Mouse (Mus musculus): Measurements from ENCODE around the gene Wwox. TPM values are rescaled to one million over a fixed set of nuclear protein-coding genes. Genes with fewer than 3 reads are reported as not detected.
"Not testable (repeated sequence)": the region's sequence is repeated elsewhere in the genome, so short reads cannot be mapped to it uniquely, and the experiment has no call there.

The Wwox gene
- polyA plus RNA-seq, 1 experiment from 2014 or later = 6.6 TPM

DNA sequence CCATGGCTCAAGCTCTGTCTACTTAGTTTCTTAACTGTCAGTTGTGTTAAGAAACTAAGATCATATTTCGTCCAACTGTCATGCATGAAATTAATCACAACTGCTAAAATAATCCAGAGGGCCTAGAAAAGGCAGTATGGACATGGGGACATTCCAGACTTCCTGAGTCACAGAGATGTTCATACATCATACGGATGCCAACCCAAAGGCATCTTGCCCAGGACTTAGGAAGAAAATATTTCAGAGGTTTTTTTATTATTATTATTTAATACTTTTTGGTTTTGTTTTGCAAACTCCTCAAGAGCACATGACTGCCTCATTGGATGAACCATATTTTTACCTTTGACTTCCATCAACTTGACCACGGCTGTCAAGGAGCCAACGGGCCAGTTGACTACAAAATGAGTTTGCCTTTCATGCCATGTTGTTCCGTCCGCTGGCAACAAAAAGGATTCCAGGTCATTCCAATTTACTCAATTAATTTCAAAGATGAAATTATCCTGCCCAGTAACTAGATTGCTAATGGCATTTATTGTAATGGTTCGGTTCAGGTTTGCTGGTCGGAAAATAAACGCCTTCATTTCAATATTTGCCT lies 367.5 kb downstream of the Wwox start:
- H3K4me3 ChIP-seq (ENCODE audit: inconsistent target) = no peak overlapping the region
- H3K79me2 ChIP-seq (ENCODE audit: inconsistent target) = no peaks in the 10 kb centered on the region
- 97% methylated on average over 9 of the region's 9 CpGs for WGBS (ENCODE audit: missing documents)
- no peaks in the 10 kb centered on the region for H3K36me3 ChIP-seq (ENCODE audit: inconsistent target)
- H3K27ac ChIP-seq = no peak overlapping the region

DNA sequence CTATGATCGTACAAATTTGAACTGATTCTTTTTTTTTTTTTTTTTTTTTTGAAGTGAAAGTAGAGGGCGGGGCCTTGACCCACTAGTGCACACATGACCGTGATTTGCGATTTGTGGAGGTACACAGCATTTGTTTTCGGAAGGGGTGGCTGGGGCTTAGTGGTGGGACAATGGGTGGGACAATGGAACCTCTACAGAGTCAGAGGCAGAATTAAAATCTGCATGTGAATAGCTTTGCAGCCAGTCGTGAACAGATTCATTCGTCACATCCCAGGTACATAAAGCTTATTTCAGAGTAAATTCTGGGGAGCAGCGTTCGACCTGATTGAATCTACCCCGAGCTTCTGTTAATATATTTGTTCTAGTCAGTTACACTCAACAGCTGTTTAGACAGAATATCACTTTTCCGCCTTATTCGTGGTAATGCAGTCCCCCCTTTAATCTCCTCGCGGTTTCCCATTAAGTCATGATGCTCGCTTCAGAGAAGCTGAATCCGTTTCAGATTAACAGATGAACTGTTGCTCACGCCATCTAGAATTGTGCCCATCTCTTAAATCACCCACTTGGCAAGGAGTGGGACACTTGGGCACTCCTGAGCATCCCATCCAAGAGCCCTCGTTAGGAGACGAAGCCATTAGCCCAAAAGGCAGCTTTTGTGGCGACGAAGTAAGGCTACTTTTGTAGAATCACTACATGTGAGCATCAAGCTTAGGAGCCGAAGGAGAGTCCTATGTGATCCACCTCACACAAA lies 368.4 kb downstream of the Wwox start:
- Histone ChIP-seq H3K27ac (no peak overlapping the region), H3K79me2 (ENCODE audit: inconsistent target) (no peaks in the 10 kb centered on the region), H3K36me3 (ENCODE audit: inconsistent target) (no peaks in the 10 kb centered on the region), H3K4me3 (ENCODE audit: inconsistent target) (no peak overlapping the region)
- WGBS (ENCODE audit: missing documents) = 94% methylated on average over 22 of the region's 22 CpGs

DNA sequence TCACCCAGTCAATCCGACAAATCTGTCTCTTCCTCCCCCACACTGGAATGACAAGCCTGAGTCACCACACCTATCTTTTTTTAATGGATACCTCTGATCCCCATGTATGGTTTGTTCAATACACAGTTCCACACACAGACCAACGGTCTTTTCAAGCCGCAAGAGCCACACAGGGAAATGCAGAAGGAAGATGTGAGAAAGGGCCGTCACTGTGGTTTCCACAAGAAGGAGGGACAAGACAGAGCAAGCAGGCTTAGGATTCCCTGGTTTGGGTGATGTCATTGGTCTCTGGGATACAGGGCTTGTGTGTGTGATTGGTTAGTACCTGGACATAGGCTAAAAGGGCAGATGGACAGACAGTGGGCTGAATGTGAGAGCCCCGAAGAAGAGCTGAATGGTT lies 371.0 kb downstream of the Wwox start:
- Histone ChIP-seq H3K27ac (no peak overlapping the region), H3K4me3 (ENCODE audit: inconsistent target) (no peak overlapping the region), H3K36me3 (ENCODE audit: inconsistent target) (no peaks in the 10 kb centered on the region), H3K79me2 (ENCODE audit: inconsistent target) (no peaks in the 10 kb centered on the region)
- WGBS (ENCODE audit: missing documents) = 31% methylated on average over 5 of the region's 5 CpGs

DNA sequence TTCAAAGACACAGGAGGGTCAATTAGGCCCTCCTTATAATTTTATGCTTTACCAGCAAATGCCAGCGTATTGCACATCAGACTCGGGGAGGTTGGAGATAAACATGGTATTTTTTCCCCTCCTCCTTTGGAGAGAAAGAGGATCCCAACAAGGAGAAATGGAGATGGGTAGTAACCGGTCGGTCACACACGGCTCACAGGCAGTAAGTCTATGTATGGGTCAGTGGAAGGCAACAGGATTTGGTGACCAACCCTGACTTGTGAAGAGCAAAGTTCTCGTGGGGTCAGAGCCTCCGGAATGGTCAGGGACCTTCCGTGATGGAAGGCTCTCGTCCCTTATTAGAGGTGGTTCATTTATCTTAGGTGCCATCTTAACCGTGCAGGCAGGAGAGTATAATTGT lies 374.4 kb downstream of the Wwox start:
- H3K4me3 ChIP-seq (ENCODE audit: inconsistent target) = no peak overlapping the region
- H3K79me2 ChIP-seq (ENCODE audit: inconsistent target) = no peaks in the 10 kb centered on the region
- H3K27ac ChIP-seq = no peak overlapping the region
- 88% methylated on average over 10 of the region's 10 CpGs for WGBS (ENCODE audit: missing documents)
- no peaks in the 10 kb centered on the region for H3K36me3 ChIP-seq (ENCODE audit: inconsistent target)

DNA sequence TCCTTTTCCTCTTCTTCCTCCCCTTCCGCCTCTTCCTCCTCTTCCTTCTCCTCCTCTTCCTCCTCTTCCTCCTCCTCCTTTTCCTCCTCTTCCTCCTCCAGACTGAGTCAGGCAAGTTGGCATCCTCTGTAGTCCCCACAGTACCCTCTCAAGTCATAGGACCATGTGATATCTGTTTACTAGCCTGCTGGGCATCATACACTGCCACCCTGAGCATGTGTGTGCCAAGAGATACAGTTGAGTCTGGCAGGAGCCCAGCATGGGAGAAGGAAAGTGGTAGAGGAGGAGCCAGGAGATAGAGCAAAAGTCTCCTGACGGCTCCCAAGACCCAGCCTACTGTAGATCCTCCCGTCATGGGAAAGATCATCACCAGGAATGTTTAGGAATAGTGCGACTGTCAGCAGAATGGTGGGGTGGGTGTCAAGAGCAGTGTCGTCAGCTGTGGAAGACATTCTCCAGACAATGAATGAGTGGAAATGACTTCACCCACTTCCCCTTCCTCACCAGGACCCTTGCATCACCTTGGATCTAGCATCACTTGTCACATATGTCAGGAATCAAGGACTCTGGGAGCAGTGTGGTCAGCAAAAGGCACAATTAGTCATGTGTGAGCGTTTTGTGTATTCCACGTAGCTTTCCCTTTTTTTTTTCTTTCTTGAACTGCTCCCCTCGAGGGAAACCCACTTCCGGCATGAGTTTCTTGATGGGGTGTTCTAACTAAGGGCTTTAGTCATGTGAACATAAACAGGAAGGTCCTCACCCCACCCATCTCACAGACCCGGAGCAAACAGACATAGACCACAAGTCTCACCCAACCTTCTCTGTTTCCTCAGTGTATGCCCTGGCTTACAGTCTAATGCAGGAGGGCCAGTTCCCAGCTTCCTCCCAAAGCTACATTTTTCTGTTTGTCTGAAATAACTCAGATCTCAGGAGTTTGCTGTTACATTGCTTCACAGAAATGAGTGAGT lies 375.6 kb downstream of the Wwox start:
- no peak overlapping the region for H3K27ac ChIP-seq

DNA sequence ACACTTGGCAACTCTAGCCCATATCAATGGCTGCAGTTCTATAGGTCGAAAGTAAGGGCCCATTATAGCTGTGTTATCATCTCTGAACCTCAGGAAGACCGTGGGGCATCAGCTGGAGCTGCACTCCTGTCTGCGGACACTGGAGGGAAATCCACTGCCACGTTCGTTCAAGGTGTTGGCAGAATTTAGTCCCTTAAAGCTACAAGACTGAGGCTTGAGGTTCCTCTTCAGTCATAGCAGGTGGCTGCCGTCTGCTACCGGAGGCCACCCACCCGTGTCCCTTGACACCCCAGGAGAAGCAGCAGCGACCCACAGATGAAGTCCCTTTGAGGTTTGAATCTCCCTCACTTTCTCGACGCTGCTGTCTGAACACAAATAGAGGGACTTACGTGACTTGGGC lies 376.9 kb downstream of the Wwox start:
- Histone ChIP-seq H3K36me3 (ENCODE audit: inconsistent target) (no peaks in the 10 kb centered on the region), H3K4me3 (ENCODE audit: inconsistent target) (no peak overlapping the region), H3K79me2 (ENCODE audit: inconsistent target) (no peaks in the 10 kb centered on the region), H3K27ac (no peak overlapping the region)
- WGBS (ENCODE audit: missing documents) = 53% methylated on average over 12 of the region's 12 CpGs

More for the DNA sequence above, 375.6 kb downstream of the Wwox start:
- 34% methylated on average over 10 of the region's 10 CpGs for WGBS (ENCODE audit: missing documents)
- H3K4me3 ChIP-seq (ENCODE audit: inconsistent target) = no peak overlapping the region
- no peaks in the 10 kb centered on the region for H3K36me3 ChIP-seq (ENCODE audit: inconsistent target)
- H3K79me2 ChIP-seq (ENCODE audit: inconsistent target) = no peaks in the 10 kb centered on the region

DNA sequence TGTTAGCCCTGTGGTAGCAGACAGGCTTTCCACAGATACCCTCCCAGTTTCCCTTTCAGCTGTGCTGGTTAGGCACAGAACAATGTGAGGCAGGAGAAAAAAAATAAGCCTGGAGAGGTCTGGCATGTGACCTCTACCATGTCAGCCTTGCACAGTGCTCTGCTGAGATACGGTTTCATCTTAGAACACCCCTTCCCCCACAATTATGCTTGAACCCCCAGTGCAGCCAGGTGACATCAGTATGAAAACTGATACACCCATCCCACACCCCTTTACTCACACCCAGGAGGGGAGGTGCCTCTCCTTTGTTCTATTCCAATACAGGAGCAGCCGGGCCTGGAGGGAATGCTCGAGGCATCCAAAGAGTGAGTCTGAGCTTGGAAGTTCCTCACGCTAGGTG lies 377.5 kb downstream of the Wwox start:
- Histone ChIP-seq H3K4me3 (ENCODE audit: inconsistent target) (no peak overlapping the region), H3K36me3 (ENCODE audit: inconsistent target) (no peaks in the 10 kb centered on the region), H3K27ac (no peak overlapping the region), H3K79me2 (ENCODE audit: inconsistent target) (no peaks in the 10 kb centered on the region)
- 83% methylated on average over 3 of the region's 4 CpGs for WGBS (ENCODE audit: missing documents)

DNA sequence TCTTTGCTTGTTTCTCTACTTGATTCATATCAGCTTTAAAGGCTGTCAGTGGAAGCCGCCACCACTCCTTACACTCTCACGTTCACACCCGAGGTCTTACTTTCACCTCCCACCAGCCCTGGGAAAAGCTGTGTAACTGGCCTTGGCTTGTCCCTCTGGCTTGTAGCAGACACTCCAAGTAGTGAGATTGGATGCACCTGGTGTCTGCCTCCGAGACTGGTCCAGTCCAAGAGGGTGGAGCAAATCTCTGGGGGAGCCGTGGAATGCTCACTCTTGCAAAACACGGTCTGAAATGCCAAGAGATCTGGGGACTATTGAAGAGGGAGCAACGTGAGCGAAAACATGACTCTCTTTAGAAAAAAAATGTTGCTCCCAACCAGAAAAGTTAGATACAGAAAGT lies 382.1 kb downstream of the Wwox start:
- Histone ChIP-seq H3K79me2 (ENCODE audit: inconsistent target) (no peaks in the 10 kb centered on the region), H3K4me3 (ENCODE audit: inconsistent target) (no peak overlapping the region), H3K27ac (no peak overlapping the region), H3K36me3 (ENCODE audit: inconsistent target) (no peaks in the 10 kb centered on the region)
- 90% methylated on average over 8 of the region's 8 CpGs for WGBS (ENCODE audit: missing documents)

DNA sequence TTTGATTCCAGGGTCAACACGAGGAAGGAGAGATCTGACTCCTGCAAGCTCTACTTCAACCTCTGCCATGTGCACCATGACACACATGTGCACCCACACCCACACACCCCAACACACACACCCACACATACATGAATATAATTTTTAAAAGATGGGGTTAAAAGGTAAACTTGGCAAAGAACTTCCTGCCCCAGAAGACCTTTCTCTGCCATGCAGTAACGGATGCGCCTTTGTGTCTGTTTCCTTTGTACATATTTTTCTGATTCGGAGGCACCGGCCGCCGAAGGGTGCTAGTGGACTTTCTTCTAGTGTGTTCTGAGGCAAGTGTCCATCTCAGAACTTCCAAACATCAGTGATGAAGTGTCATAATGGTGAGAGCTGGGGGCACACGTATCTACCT lies 386.0 kb downstream of the Wwox start:
- Histone ChIP-seq H3K4me3 (ENCODE audit: inconsistent target) (no peak overlapping the region), H3K36me3 (ENCODE audit: inconsistent target) (no peaks in the 10 kb centered on the region), H3K79me2 (ENCODE audit: inconsistent target) (no peaks in the 10 kb centered on the region), H3K27ac (no peak overlapping the region)
- WGBS (ENCODE audit: missing documents) = 96% methylated on average over 8 of the region's 8 CpGs

DNA sequence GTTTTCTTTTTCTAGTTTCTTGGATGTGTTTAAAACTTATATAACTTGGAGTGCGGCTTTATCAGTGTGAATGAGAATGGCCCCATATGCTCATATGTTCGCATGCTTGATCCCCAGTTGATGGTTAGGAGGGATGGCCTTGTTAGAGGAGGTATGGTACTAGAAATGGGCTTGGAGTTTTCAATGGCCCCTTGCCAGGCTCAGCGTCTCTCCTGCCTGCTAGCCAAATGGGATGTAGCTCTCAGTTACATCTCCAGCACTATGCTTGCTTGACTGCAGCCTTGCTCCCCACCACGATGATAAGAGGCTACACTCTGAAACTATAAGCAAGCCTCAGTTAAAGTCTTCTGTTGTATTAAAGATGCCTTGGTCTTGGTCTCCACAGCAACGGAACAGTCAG lies 387.5 kb downstream of the Wwox start:
- no peaks in the 10 kb centered on the region for H3K79me2 ChIP-seq (ENCODE audit: inconsistent target)
- H3K36me3 ChIP-seq (ENCODE audit: inconsistent target) = no peaks in the 10 kb centered on the region
- H3K4me3 ChIP-seq (ENCODE audit: inconsistent target) = no peak overlapping the region
- H3K27ac ChIP-seq = no peak overlapping the region
- WGBS (ENCODE audit: missing documents) = 92% methylated on average over 5 of the region's 5 CpGs

DNA sequence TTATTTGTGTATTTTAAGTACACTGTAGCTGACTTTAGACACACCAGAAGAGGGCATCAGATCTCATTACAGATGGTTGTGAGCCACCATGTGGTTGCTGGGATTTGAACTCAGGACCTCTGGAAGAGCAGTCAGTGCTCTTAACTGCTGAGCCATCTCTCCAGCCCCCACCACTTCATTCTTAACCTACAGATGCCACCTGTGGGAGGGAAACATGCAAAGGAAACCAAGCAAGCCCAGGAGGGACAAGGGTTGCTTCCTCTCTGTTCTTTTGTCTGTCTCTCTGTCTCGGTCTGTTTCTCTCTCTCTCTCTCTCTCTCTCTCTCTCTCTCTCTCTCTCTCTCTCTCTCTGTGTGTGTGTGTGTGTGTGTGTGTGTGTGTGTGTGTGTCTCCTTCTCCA lies 388.4 kb downstream of the Wwox start:
- WGBS (ENCODE audit: missing documents) = no CpG with 5 or more reads among the region's 1 CpGs
- not testable (repeated sequence) for H3K36me3 ChIP-seq (ENCODE audit: inconsistent target); H3K4me3 ChIP-seq (ENCODE audit: inconsistent target); H3K27ac ChIP-seq; H3K79me2 ChIP-seq (ENCODE audit: inconsistent target)

DNA sequence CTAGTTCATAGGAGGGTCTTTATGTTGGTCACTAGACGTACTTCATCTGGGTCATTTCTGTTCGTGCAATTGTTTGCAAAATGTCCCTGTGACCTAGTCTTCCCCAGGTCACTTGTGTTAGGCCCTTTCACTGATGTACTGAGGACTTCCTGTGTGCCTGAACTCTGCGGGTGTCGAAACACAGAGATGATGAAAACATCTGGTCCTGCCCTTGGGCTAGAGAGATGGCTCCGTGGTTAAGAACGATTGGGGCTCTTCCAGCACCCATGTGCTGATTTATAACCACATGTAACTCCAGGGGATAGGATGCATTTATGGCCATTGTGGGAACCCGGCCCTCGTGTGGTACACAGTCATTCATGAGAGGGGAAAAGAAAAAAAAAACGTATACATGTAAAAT lies 392.1 kb downstream of the Wwox start:
- Histone ChIP-seq H3K79me2 (ENCODE audit: inconsistent target) (no peaks in the 10 kb centered on the region), H3K4me3 (ENCODE audit: inconsistent target) (no peak overlapping the region), H3K27ac (no peak overlapping the region), H3K36me3 (ENCODE audit: inconsistent target) (no peaks in the 10 kb centered on the region)
- WGBS (ENCODE audit: missing documents) = 28% methylated on average over 9 of the region's 9 CpGs

DNA sequence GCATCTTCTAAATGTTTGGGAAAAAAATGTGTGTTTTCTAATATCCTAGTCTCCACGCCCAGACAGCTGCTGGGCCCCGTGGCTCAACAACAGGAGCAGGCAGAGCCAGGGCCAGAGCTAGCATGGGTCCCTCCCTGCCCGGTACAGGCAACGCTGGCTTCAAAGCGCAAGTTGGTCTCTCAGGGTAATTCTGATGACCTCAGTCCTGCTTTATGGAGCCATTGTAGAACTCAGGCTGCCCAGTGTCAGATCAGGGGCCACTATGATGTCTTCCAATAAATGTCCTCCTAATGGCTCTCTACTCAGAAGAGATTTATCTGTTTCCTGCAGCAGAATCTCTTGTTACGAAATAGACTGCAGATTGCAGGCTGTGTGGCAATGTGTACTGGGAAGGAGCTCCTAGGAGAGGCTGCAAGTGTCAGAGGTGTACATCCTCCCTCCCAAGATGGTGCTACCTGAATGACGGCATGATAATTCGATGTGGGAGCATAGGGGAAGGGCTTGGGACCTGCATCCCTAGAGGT lies 392.9 kb downstream of the Wwox start:
- 75% methylated on average over 8 of the region's 8 CpGs for WGBS (ENCODE audit: missing documents)
- H3K79me2 ChIP-seq (ENCODE audit: inconsistent target) = no peaks in the 10 kb centered on the region
- H3K27ac ChIP-seq = no peak overlapping the region
- H3K36me3 ChIP-seq (ENCODE audit: inconsistent target) = no peaks in the 10 kb centered on the region
- H3K4me3 ChIP-seq (ENCODE audit: inconsistent target) = no peak overlapping the region

DNA sequence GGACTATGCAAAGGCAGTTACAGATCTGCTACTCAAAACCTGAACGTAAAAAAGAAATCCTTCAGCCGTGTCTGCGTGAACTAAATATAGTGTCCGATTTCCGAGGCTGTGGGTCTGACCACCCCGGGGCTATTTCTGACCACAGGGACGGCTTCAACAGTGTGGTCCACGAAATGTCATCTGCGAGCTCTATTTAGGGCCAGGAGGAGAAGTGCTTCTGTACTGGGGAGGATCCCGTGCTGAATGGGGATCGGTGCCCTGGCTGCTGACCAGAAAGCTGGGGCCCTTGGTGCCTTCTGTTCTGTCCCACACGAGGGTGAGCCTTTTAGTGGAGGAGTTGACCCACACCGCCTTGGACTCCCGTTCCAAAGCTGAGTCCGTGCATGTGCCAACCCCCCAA lies 395.3 kb downstream of the Wwox start:
- no peaks in the 10 kb centered on the region for H3K79me2 ChIP-seq (ENCODE audit: inconsistent target)
- H3K36me3 ChIP-seq (ENCODE audit: inconsistent target) = no peaks in the 10 kb centered on the region
- whole genome bisulfite sequencing (ENCODE audit: missing documents) = 73% methylated on average over 15 of the region's 15 CpGs
- H3K4me3 ChIP-seq (ENCODE audit: inconsistent target) = no peak overlapping the region
- H3K27ac ChIP-seq = no peak overlapping the region

DNA sequence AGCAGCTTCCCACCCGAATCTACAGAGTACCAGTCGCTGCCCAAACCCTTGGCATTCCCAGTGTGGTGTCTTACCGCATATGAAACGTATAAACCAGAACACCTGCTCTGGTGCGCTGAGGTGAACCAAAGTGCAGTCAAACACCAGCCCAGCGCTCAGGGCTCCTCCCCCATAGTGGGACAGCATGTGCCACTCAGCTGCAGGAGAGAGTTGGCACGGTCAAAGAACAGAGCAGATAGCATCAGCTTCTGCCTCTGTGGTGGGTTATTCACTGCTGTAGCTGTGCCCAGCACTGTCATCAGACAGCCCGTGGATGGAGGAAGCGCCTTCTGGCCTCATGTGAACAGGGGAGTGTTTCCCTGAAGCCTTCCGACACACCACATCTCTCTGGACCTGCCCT lies 400.5 kb downstream of the Wwox start:
- no peaks in the 10 kb centered on the region for H3K36me3 ChIP-seq (ENCODE audit: inconsistent target)
- H3K4me3 ChIP-seq (ENCODE audit: inconsistent target) = no peak overlapping the region
- H3K27ac ChIP-seq = no peak overlapping the region
- no peaks in the 10 kb centered on the region for H3K79me2 ChIP-seq (ENCODE audit: inconsistent target)
- 82% methylated on average over 10 of the region's 10 CpGs for WGBS (ENCODE audit: missing documents)
